Mouse (Mus musculus) liver, adult 2 months (tissue): ENCODE measurements around the gene Rpl41. TPM values are rescaled to one million over a fixed set of nuclear protein-coding genes. Genes with fewer than 3 reads are reported as not detected.
A peak's percentile ranks its signal among the peaks of the same experiment; 100 is the strongest.

ENCODE experiments used
- DNase-seq: peaks from one replicate; pipeline ENCODE4 v3.0.0-alpha.2; 2011; ENCODE audit warnings: low read depth, low spot score; ENCODE audit errors: extremely low read depth
- H3K27ac ChIP-seq: fragments of 200-500 bp; replicated peaks from 2 replicates; pipeline ENCODE4 v1.5.1; 2012; ENCODE audit warnings: low read depth, mild to moderate bottlenecking, control low read depth, inconsistent platforms, low read length; ENCODE audit not compliant: insufficient read depth
- H3K27me3 ChIP-seq: fragments of 200-500 bp; 2 replicates; pipeline ENCODE4 v1.6.1; 2012; ENCODE audit warnings: mild to moderate bottlenecking, moderate library complexity, low read length, inconsistent platforms; ENCODE audit not compliant: control insufficient read depth, insufficient read depth
- H3K36me3 ChIP-seq: fragments of 200-500 bp; 2 replicates; pipeline ENCODE4 v1.6.1; 2012; ENCODE audit warnings: low read length, inconsistent platforms; ENCODE audit not compliant: control insufficient read depth, insufficient read depth
- H3K4me1 ChIP-seq: fragments of 200-500 bp; 2 replicates; pipeline ENCODE4 v1.6.1; 2011; ENCODE audit warnings: low read length; ENCODE audit not compliant: control insufficient read depth, insufficient read depth
- H3K4me3 ChIP-seq: fragments of 200-500 bp; 2 replicates; pipeline ENCODE4 v1.5.1; 2011; ENCODE audit warnings: low read depth, mild to moderate bottlenecking, control low read depth, low read length, moderate library complexity; ENCODE audit not compliant: insufficient read depth
- H3K79me2 ChIP-seq: fragments of 200-500 bp; 2 replicates; pipeline ENCODE4 v1.6.1; 2012; ENCODE audit warnings: inconsistent platforms, mild to moderate bottlenecking, low read length, moderate library complexity; ENCODE audit not compliant: control insufficient read depth, insufficient read depth
- H3K9ac ChIP-seq: fragments of 200-500 bp; 2 replicates; pipeline ENCODE4 v1.6.1; 2012; ENCODE audit warnings: low read depth, mild to moderate bottlenecking, control low read depth, inconsistent platforms, low read length
- CTCF ChIP-seq: fragments of 200-500 bp; IDR thresholded peaks from 2 replicates; pipeline ENCODE4 v1.5.1; 2011; ENCODE audit warnings: low read depth, low read length, control low read depth
- POLR2A ChIP-seq: fragments of 200-500 bp; IDR thresholded peaks from 2 replicates; pipeline ENCODE4 v1.6.1; 2011; ENCODE audit warnings: low read length, control low read depth; ENCODE audit not compliant: insufficient read depth; ENCODE audit errors: extremely low read depth
- WGBS: fragments of 180-500 bp; shearing (Covaris S2); methylation state at CpG from one replicate; pipeline ENCODE4 v1.1.7; 2018; 5-methylcytosine and 5-hydroxymethylcytosine counted together
- polyA plus RNA-seq: library from polyadenylated mRNA; depleted of rRNA; stranded (reverse); fragments of >200 nt; gene quantifications from 2 replicates; pipeline ENCODE4 v1.2.3, GENCODE M21; 2012
- total RNA-seq: library from RNA; depleted of rRNA; stranded (reverse); fragments of >200 nt; gene quantifications from 2 replicates; pipeline ENCODE4 v1.2.3, GENCODE M21; 2014

The Rpl41 gene
- total and polyA plus RNA-seq, 2 experiments = 794 to 1,015 TPM

DNA sequence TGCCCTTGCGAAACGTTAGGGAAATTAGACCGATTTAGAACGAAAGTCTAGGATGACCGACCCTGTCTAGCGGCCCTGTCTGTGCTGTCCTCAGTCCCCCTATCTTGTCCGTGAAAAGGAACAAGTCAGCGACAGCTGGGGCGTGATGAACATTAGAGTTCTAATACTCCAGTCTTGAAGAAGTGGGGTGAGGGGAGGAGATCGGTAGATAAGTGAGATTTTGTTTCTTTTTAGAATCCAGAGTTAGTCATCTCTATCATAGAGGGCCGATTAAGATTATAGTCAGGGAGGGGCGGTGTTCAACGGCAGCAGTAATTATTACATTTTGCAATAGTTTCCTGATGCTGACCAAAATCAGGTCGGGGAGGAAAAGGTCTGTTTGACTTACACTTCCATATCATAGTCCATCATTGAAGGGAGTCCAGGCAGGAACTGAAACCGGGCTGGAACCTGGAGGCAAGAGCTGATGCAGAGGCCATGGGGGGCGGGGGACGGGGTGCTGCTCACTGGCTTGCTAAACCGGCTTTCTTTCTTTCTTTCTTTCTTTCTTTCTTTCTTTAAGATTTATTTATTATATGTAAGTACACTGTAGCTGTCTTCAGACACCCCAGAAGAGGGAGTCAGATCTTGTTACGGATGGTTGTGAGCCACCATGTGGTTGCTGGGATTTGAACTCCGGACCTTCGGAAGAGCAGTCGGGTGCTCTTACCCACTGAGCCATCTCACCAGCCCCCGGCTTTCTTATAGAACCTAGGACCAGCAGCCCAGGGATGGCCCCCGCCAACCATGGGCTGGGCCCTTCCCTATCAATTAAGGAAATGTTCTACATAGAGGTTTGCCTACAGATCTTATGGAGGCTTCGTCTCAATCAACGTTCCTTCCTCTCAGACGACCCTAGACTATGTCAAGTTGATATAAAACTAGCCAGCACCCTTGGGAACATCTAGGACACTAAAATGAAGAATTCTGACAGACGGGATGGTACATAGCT, 22.4 kb downstream of the Rpl41 start:
- Histone ChIP-seq H3K79me2 (no peaks in the 10 kb centered on the region), H3K4me3 (peak overlapping the region; percentile 42), H3K9ac (peak overlapping the region; percentile 62), H3K36me3 (no peaks in the 10 kb centered on the region), H3K4me1 (no peaks in the 10 kb centered on the region; the same call in 1 of the 2 replicates), H3K27ac (peak overlapping the region; percentile 5; the same call in 1 of the 2 replicates), H3K27me3 (no peaks in the 10 kb centered on the region)
- DNase-seq = no peak
- no peak for TF ChIP-seq CTCF
- no peak for TF ChIP-seq POLR2A
- WGBS = 30% methylated on average over 28 of the region's 28 CpGs

GRCm38 (mm10) chr10:128525671-128526308, 23.3 kb downstream of the Rpl41 start, which contains the start of gene Esyt1:
Gene Esyt1, minus strand, starts transcription at chr10:128525871.
- WGBS = under 1% methylated on average over 37 of the region's 37 CpGs
- no peaks in the 10 kb centered on the region for H3K79me2 ChIP-seq
- TF ChIP-seq POLR2A = peak; percentile 76
- TF ChIP-seq CTCF = 0 out of 2 replicates have a peak, but pooled peaks have one; percentile 5
- H3K27ac ChIP-seq = peak within 1 kb of the TSS; percentile 5; the same call in 1 of the 2 replicates
- no peaks in the 10 kb centered on the region for H3K36me3 ChIP-seq
- H3K27me3 ChIP-seq = no peaks in the 10 kb centered on the region
- H3K4me1 ChIP-seq = no peaks in the 10 kb centered on the region; the same call in 1 of the 2 replicates
- H3K4me3 ChIP-seq = peak within 1 kb of the TSS; percentile 62
- peak; percentile 99 for DNase-seq
- peak within 1 kb of the TSS; percentile 73 for H3K9ac ChIP-seq

- Histone ChIP-seq H3K9ac (peak overlapping the region; percentile 73), H3K36me3 (no peaks in the 10 kb centered on the region), H3K79me2 (no peaks in the 10 kb centered on the region), H3K27ac (no peak overlapping the region), H3K27me3 (no peaks in the 10 kb centered on the region), H3K4me3 (peak overlapping the region; percentile 62), H3K4me1 (no peaks in the 10 kb centered on the region; the same call in 1 of the 2 replicates)
- 6% methylated on average over 58 of the region's 58 CpGs for WGBS
- no peak for DNase-seq
- no peak for TF ChIP-seq POLR2A
- TF ChIP-seq CTCF = no peak
Observed at GRCm38 (mm10) chr10:128524732-128525662, 24.1 kb downstream of the Rpl41 start.

GRCm38 (mm10) chr10:128524111-128524731, 24.9 kb downstream of the Rpl41 start:
- Histone ChIP-seq H3K9ac (peak overlapping the region; percentile 73; the same call in 1 of the 2 replicates), H3K27ac (no peak overlapping the region), H3K4me1 (no peaks in the 10 kb centered on the region; the same call in 1 of the 2 replicates), H3K79me2 (no peaks in the 10 kb centered on the region), H3K4me3 (peak overlapping the region; percentile 62), H3K36me3 (no peaks in the 10 kb centered on the region), H3K27me3 (no peaks in the 10 kb centered on the region)
- no peak for DNase-seq
- TF ChIP-seq POLR2A = no peak
- no peak for TF ChIP-seq CTCF
- WGBS = 81% methylated on average over 11 of the region's 11 CpGs

DNA sequence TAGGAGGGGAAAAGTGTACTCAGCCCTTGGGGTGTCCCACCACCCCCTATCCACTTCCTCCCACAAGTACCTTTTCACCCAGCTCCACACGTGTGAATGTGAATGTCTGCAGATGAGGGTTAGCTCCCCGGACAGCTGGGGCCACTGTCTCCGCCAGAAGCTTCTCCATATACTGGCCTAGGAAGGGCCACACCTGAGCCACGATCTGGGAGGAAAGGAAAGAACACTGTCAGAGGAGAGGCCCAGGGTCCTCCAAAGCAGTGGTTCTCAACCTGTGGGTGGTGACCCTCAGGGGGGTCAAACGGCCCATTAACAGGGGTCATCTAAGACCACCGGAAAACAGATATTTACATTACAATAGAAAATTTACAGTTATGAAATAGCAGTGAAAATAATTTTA, 26.8 kb downstream of the Rpl41 start:
- DNase-seq = no peak
- Histone ChIP-seq H3K4me3 (no peak overlapping the region), H3K27ac (no peak overlapping the region), H3K9ac (no peak overlapping the region), H3K36me3 (no peaks in the 10 kb centered on the region; the same call in 1 of the 2 replicates), H3K4me1 (no peaks in the 10 kb centered on the region; the same call in 1 of the 2 replicates), H3K27me3 (no peaks in the 10 kb centered on the region), H3K79me2 (no peaks in the 10 kb centered on the region)
- TF ChIP-seq CTCF (no peak), POLR2A (no peak)
- 90% methylated on average over 6 of the region's 6 CpGs for WGBS
